Mouse (Mus musculus): ENCODE results near the gene Plekho2. TPM values are rescaled to one million over a fixed set of nuclear protein-coding genes. Genes with fewer than 3 reads are reported as not detected.

Plekho2 gene
- total RNA-seq, 2 experiments from 2014 or later: 44.9 to 52.5 TPM

DNA sequence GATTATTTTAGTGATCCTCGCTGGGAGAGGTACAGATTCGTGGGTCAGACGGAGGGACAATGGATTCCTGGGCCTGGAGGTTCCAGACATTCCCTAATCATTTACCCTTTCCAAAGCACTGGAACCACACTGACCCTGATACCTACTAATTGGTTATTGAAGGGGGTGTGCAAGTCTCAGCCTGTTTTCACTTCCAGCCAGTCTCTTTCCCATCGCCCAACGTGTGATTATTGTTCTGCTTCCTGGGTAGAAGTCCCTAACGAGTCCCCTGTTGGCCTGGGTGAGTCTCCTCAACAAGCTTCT is 7.4 kb upstream of the Plekho2 start:
- no peak for DNase-seq (ENCODE audit: low spot score in 2 of 2)

- peak; percentile 67 to 71 for DNase-seq (ENCODE audit: low spot score in 2 of 2)
Measured at GRCm38 (mm10) chr9:65586406-65587269, 6.8 kb upstream of the Plekho2 start, which contains the start of gene Pif1. Gene Pif1, plus strand, starts transcription at chr9:65587160.

- DNase-seq (ENCODE audit: low spot score in 2 of 2): no peak
Measured at GRCm38 (mm10) chr9:65583045-65583444, 3.2 kb upstream of the Plekho2 start.

DNA sequence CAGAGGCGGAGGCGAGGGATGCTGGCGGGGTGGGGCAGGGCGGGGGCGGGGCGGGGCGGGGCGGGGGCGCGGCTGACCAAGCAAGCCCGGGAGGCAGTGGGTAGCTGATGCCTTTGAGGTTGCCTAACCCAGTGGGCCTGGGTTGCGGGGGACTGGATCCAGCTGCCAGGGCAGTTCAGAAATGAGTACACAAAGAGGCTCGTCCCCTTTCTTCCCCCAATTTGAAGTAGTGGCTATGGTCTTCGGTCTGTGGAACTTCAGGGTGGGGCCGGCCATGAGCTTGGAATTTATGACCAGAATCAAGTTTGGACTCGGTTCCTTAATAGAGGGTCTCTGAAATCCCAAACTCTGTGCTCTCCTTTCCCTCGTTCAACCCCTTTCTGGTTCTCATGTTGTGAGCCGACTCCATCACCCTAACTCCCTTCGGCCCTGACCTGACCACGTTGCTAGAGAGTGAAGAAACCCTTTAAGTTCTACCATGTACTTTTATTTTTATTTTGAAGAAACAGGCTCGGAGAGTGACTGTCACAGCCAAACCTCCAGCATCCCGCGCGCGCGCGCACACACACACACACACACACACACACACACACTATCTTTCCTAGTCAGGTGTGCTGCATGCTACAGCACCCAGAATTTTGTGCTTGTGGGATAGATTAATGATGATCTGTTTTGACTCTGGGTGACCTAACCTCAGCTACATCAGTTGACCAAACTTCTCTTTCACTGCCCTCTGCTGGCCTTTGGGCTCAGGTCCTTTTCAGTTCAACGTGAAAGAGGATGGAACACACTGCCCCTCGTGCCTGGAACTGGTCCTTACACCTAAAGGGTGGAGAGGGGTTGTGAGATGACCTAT is 789 bp upstream of the Plekho2 start:
- peak; percentile 71 to 76 for DNase-seq (ENCODE audit: low spot score in 2 of 2)

GRCm38 (mm10) chr9:65578801-65579249 is 1.0 kb downstream of the Plekho2 start:
- DNase-seq (ENCODE audit: low spot score in 2 of 2): peak; percentile 38 to 40

- no peak for DNase-seq (ENCODE audit: low spot score in 2 of 2)
Measured at GRCm38 (mm10) chr9:65577511-65578196, 2.2 kb downstream of the Plekho2 start.

DNA sequence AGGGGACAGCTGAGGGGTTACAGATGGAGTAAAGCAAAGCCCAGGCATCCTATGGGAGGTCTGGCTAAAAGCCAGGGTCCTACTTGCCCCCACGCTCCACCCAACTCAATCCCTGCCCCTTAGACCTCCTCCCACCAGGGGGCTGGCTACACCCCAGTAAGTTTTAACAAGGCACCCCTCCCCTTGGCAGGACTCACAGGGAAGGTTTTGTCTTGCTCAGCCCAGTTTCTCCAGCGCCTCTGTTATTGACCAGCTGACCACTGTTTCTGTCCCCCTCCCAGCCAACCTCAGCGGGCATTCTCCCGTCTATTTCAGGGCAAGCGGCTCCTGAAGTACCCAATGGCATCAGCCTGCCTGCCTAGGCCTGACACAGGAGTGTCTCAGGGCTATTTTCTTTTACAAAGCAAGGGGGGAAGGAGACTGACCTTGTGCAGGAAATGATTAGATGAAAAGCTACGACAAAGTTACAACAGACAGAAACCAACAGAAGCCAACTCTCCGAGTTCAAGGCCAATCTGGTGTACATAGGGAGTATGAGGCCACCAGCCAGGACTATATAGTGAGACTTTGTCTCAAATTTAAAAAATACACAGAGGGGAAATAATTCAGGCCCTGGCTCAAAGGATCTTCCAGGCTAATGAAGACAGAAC is 2.9 kb downstream of the Plekho2 start:
- peak in 1 of 2 experiments; percentile 25 for DNase-seq (ENCODE audit: low spot score in 2 of 2)

DNA sequence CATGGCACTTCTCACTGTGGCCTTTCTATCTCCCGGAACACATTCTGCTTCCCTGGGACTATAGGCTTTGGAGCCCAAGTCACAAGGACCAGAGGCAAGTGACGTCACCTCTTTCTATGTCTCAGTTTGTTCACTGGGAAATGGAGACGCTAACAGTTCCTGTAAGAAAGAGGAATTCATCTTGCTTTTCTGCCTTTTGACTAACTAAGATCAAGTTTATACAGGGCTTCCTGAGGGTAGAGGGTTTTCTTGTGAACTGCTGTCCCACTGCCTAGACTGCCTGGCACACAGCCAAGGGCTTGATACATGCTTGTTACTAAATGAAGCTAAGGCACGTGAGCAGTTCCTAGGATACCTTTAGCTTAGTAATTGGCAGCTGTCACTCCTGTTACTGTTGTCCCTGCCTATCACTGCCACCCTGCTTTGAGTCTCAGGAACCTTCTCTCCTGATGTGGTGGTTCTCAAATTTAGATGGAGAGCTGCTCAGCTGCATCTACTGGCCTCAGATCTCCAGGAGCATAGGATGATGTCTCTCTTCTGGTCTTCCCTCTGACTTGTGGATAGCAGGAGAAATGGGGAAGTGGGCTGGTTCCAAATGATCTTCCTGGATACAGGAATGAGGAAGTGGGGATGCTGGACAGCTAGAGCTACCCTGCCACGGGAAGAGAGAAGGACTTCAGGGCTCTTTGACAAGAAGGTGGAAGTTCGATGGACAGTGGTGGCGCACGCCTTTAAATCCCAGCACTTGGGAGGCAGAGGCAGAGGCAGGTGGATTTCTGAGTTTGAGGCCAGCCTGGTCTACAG is 4.2 kb downstream of the Plekho2 start:
- peak in 1 of 2 experiments; percentile 50 for DNase-seq (ENCODE audit: low spot score in 2 of 2)

- no peak for DNase-seq (ENCODE audit: low spot score in 2 of 2)
Measured at GRCm38 (mm10) chr9:65574513-65575392, 5.1 kb downstream of the Plekho2 start.

- DNase-seq (ENCODE audit: low spot score in 2 of 2): no peak
Measured at GRCm38 (mm10) chr9:65572837-65573236, 7.0 kb downstream of the Plekho2 start.

GRCm38 (mm10) chr9:65569491-65569971 is 10.3 kb downstream of the Plekho2 start:
- DNase-seq (ENCODE audit: low spot score in 2 of 2): no peak

DNA sequence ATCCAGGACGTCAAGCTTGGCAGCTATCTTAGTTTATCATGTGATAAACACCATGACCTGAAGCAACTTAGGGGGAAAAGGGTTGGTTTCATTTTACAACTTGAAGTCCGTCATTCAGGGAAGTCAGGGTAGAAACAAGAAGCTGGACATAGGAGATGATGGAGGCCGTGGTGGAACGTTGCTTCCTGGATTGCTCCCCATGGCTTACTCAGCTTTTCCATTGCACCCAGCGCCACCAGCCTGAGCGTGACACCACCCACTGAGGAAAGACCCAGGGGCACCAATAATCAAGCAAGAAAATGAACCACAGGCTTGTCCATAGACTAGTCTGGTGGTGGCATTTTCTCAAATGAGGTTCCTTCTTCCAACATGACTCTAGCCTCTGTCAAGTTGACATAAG is 11.1 kb downstream of the Plekho2 start:
- no peak for DNase-seq (ENCODE audit: low spot score in 2 of 2)

- no peak for DNase-seq (ENCODE audit: low spot score in 2 of 2)
Measured at GRCm38 (mm10) chr9:65564698-65565097, 15.1 kb downstream of the Plekho2 start.

- DNase-seq (ENCODE audit: low spot score in 2 of 2): no peak
Measured at GRCm38 (mm10) chr9:65563073-65563472, 16.8 kb downstream of the Plekho2 start.

GRCm38 (mm10) chr9:65562081-65562506 is 17.7 kb downstream of the Plekho2 start:
- peak in 1 of 2 experiments; percentile 38 for DNase-seq (ENCODE audit: low spot score in 2 of 2)

- peak in 1 of 2 experiments; percentile 34 for DNase-seq (ENCODE audit: low spot score in 2 of 2)
Measured at GRCm38 (mm10) chr9:65561016-65561415, 18.8 kb downstream of the Plekho2 start.

DNA sequence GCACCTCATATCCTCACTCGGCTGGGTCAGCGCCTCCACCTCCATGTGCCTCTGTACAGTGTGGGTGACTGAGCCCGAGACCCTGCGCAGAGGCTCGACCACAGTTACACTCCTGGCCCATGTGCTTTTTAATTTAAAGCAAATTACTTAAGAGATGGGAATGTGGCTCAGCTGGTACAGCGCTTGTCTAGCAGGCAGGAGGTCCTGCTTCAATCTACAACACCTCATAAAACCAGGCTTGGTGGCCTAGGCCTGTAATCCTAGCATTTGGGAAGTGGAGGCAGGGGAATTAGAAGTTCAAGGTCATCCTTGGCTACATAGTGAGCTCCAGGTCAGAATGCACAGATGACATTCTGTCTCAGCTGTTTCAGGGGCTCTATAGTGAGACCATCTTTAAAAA is 21.0 kb downstream of the Plekho2 start:
- no peak for DNase-seq (ENCODE audit: low spot score in 2 of 2)

GRCm38 (mm10) chr9:65556979-65557378 is 22.9 kb downstream of the Plekho2 start:
- DNase-seq (ENCODE audit: low spot score in 2 of 2): no peak

DNA sequence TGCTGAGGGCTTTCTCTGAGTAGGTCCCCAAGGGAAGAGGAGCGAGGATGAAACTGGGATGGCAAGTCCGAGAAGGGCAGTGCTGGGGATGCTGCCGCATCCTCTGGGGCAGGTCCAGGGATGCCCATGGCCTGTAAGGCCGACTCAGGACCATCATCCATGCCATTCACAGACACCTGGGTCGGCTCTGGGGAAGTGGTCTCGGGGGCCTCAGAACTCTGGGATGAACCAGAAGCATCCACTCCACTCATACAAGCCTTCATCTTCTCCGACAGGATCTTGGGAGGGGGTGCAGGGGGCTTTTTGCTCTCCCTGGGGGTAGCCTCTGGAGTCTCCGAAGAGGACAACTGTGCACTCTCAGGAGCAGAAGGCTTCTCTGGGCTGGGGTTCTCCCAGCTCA is 23.5 kb downstream of the Plekho2 start:
- no peak for DNase-seq (ENCODE audit: low spot score in 2 of 2)
